Mouse (Mus musculus) ES-E14 (cell line): ENCODE data around the gene Fam171b. TPM values are rescaled to one million over a fixed set of nuclear protein-coding genes. Genes with fewer than 3 reads are reported as not detected.

Experiments
- DNase-seq: peaks from one replicate; pipeline ENCODE4 v3.0.0-alpha.2; 2013; ENCODE audit warnings: low read depth, low spot score
- H3K27ac ChIP-seq: 2 replicates; pipeline ENCODE4 v1.5.1; 2012; ENCODE audit warnings: low read depth, mild to moderate bottlenecking, low read length, moderate library complexity, mixed read lengths; ENCODE audit not compliant: poor library complexity, insufficient read depth, severe bottlenecking
- H3K36me3 ChIP-seq: 2 replicates; pipeline ENCODE4 v1.6.1; 2012; ENCODE audit warnings: mild to moderate bottlenecking, low read length, moderate library complexity, mixed read lengths; ENCODE audit not compliant: control insufficient read depth, poor library complexity, insufficient read depth, severe bottlenecking
- H3K4me1 ChIP-seq, 2 experiments: fragments of 150-350 bp in 1 of 2; sonication (generic) in 1 of 2; 2 replicates each; pipeline ENCODE4 v1.6.1; 2012; ENCODE audit warnings: low read length in 2 of 2, mild to moderate bottlenecking in 1 of 2, mixed read lengths in 1 of 2; ENCODE audit not compliant: control insufficient read depth in 2 of 2, insufficient read depth in 2 of 2, poor library complexity in 1 of 2
- H3K4me3 ChIP-seq, 2 experiments: fragments of 150-350 bp in 1 of 2; sonication (generic) in 1 of 2; 2 replicates each; pipeline ENCODE4 v1.5.1; 2012; ENCODE audit warnings: low read length in 2 of 2, low read depth in 1 of 2, mild to moderate bottlenecking in 1 of 2, mixed read lengths in 1 of 2; ENCODE audit not compliant: insufficient read depth in 1 of 2, poor library complexity in 1 of 2, severe bottlenecking in 1 of 2
- H3K9ac ChIP-seq: 2 replicates; pipeline ENCODE4 v1.6.1; 2012; ENCODE audit warnings: low read depth, mild to moderate bottlenecking, low read length, mixed read lengths; ENCODE audit not compliant: poor library complexity, insufficient read depth, severe bottlenecking
- H3K9me3 ChIP-seq: fragments of 150-350 bp; sonication (generic); 2 replicates; pipeline ENCODE4 v1.6.1; 2012; ENCODE audit warnings: low read depth, mild to moderate bottlenecking, low read length; ENCODE audit not compliant: control insufficient read depth, insufficient read depth
- CHD2 ChIP-seq: IDR thresholded peaks from 2 replicates; pipeline ENCODE4 v1.6.1; 2014; ENCODE audit warnings: mild to moderate bottlenecking, low read depth, low read length, inconsistent platforms
- HCFC1 ChIP-seq: IDR thresholded peaks from 2 replicates; pipeline ENCODE4 v1.6.1; 2012; ENCODE audit warnings: low read length, inconsistent platforms, borderline replicate concordance; ENCODE audit not compliant: insufficient read depth
- MAFK ChIP-seq: IDR thresholded peaks from 2 replicates; pipeline ENCODE4 v1.6.1; 2014; ENCODE audit warnings: mild to moderate bottlenecking, low read depth, low read length, inconsistent platforms; ENCODE audit not compliant: insufficient read depth
- ZC3H11A ChIP-seq: IDR thresholded peaks from 2 replicates; pipeline ENCODE4 v1.6.1; 2012; ENCODE audit warnings: low read depth, mild to moderate bottlenecking, inconsistent platforms, low read length, borderline replicate concordance
- ZNF384 ChIP-seq: IDR thresholded peaks from 2 replicates; pipeline ENCODE4 v1.6.1; 2012; ENCODE audit warnings: low read depth, low read length, inconsistent platforms
- in situ Hi-C, 2 experiments: fragments of 600-800 bp; cut with MboI; formaldehyde crosslinking; loops; one replicate each; pipeline ENCODE4 v1.15.1; 2025; ENCODE audit warnings: low sequenced_read_pairs in 2 of 2, inconsistent platforms in 1 of 2; ENCODE audit not compliant: unreplicated experiment in 2 of 2
- total RNA-seq: library from RNA; depleted of rRNA; stranded (reverse); fragments of 300-350 nt; gene quantifications from 2 replicates; pipeline ENCODE4 v1.2.3, GENCODE M21; 2012

Gene Fam171b
- total RNA-seq, 1 experiment = 2.3 TPM

- Histone ChIP-seq H3K36me3 (no peaks in the 10 kb centered on the region), H3K9me3 (no peaks in the 10 kb centered on the region), H3K9ac (no peak overlapping the region), H3K27ac (no peak overlapping the region), H3K4me1 (no peaks in the 10 kb centered on the region), H3K4me3 (no peak overlapping the region)
- in situ Hi-C loops = no loop called here
- DNase-seq = peak; percentile 39
- TF ChIP-seq MAFK (no peak), ZC3H11A (peak; percentile 78; the same call in 1 of the 2 replicates), ZNF384 (peak; percentile 67; the same call in 1 of the 2 replicates), HCFC1 (no peak)
Measured at GRCm38 (mm10) chr2:83771155-83771812, 41.2 kb upstream of the Fam171b start.

- H3K4me1 ChIP-seq = no peaks in the 10 kb centered on the region
- DNase-seq = no peak
- H3K27ac ChIP-seq = no peak overlapping the region
- H3K36me3 ChIP-seq = no peaks in the 10 kb centered on the region; the same call in 1 of the 2 replicates
- no peak overlapping the region for H3K4me3 ChIP-seq
- no peak for TF ChIP-seq CHD2
- TF ChIP-seq HCFC1 = no peak
- TF ChIP-seq MAFK = no peak
- no peak for TF ChIP-seq ZC3H11A
- TF ChIP-seq ZNF384 = no peak
- in situ Hi-C loops = no loop called here
- no peak overlapping the region for H3K9ac ChIP-seq
- no peaks in the 10 kb centered on the region for H3K9me3 ChIP-seq
Measured at GRCm38 (mm10) chr2:83791330-83792073, 20.9 kb upstream of the Fam171b start.

GRCm38 (mm10) chr2:83792102-83792501 is 20.3 kb upstream of the Fam171b start:
- in situ Hi-C loops = no loop called here

GRCm38 (mm10) chr2:83795766-83796165 is 16.7 kb upstream of the Fam171b start:
- Histone ChIP-seq H3K9me3 (no peaks in the 10 kb centered on the region), H3K4me1 (no peaks in the 10 kb centered on the region), H3K36me3 (peaks cover 1% of the 10 kb centered on the region), H3K9ac (no peak overlapping the region), H3K27ac (no peak overlapping the region), H3K4me3 (no peak overlapping the region)
- in situ Hi-C loops = no loop called here
- no peak for DNase-seq
- TF ChIP-seq ZC3H11A (no peak), MAFK (no peak), ZNF384 (no peak), HCFC1 (no peak), CHD2 (no peak)

More at GRCm38 (mm10) chr2:83792102-83792501, 20.3 kb upstream of the Fam171b start:
- Histone ChIP-seq H3K27ac (no peak overlapping the region), H3K9ac (no peak overlapping the region), H3K4me1 (no peaks in the 10 kb centered on the region), H3K4me3 (no peak overlapping the region), H3K36me3 (no peaks in the 10 kb centered on the region; the same call in 1 of the 2 replicates), H3K9me3 (no peaks in the 10 kb centered on the region)
- no peak for DNase-seq
- TF ChIP-seq CHD2 (no peak), HCFC1 (no peak), MAFK (no peak), ZC3H11A (no peak), ZNF384 (no peak)
